Mouse (Mus musculus): ENCODE results near the gene Tom1l2.

Tom1l2 gene

DNA sequence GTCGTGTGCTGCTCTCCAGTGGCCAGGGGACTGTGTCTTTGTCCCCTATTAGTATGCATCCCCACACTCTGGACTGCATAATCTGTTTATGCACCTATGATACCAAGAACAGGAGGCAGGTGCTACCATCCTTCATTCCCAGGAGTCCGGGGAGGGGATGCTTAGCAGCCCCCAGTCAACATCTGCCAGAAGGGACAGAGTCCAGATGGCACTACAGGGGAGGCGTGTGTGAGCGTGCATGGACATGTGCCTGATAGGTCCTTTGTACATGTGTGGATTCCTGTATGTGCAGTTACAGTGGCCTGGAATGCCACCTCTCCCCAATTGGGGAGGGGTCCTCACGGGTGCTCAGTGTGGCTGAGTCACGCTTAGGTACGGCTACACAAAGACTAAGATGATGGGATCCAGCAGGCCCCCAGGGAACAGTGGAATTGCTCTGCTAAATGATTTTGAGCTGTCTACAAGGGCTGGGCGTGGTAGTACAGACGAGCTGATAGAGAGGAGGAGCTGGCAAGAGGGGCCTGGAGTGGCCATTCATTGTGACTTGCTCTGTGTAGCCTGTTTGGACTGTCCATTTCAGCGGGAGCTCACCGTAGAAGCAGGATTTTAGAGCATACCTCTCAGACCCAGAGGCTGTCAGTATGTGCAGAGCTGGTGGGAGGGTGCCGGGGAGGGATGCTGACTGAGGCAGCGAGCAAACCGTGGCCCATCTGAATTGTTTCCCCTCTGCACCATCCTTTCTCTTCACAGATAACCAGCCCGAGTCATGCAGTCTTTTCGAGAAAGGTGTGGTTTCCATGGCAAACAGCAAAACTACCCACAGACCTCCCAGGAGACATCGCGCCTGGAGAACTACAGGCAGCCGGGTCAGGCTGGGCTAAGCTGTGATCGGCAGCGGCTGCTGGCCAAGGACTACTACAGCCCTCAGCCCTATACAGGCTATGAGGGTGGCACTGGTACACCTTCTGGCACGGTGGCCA is 168.1 kb downstream of the Tom1l2 start:
- ChIA-PET CTCF (interaction anchor here in 2 of 4 experiments (0.7 to 1.4 kb wide), 5 partner anchors 10 to 122 kb away, joined by 3 to 12 read pairs (median 3); no protein-coding TSS in a partner anchor), POLR2A (interaction anchor here in 2 of 4 experiments (0.6 to 7.2 kb wide), 20 partner anchors 7 to 260 kb away, joined by 3 to 80 read pairs (median 4); partner anchors contain the start of gene Rai1 (in 1 of the 2))

DNA sequence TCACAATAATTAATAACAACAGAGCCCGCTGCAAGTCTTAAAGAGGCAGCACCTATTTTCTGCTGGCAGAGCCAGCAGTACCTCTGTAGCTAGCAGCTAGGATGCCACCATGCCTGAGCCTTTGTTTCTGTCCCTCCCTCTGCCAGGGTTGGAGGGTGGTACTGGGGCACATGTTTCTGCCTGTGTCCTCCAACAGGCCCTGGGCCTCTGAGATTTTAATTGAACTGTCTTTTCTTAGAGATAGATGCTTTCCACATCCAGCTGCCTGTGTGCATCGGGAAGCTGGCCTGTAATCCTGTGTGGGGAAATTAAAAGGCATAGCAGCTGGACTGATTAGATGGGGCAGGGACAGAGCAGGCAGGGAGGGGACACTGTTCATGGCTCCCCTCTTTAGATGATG is 170.0 kb downstream of the Tom1l2 start:
- CTCF ChIA-PET = interaction anchor here in 3 of 4 experiments (0.6 to 1.5 kb wide), 5 partner anchors 12 to 110 kb away, joined by 3 to 6 read pairs (median 5); no protein-coding TSS in a partner anchor

DNA sequence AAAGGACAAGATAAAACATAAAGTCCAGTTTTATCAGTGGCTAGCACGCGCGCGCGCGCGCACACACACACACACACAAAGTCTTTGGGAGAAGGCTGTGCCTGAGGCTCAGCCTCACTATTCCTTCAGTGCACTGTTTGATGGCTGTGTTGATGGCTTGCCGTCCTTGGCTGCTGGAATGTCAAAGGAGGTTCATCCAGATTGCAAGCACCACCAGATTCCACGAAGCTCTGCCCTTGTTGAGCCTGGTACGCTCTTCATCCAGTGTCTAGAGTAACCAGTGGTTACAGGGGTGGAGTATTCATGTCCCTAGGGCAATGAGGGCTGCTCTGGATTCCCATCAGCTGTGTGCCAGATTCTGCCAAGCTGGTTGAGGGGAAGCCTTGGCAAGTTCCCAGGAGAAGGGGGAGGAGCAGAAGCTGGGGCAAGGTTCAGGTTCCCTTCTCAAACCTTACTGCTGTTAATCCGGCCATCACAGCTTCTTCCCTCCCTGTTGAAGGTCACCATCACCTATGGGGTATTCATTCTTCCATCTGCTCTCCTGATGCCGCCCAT is 170.5 kb downstream of the Tom1l2 start:
- ChIA-PET CTCF (interaction anchor here in 3 of 4 experiments (0.5 to 1.5 kb wide), 6 partner anchors 13 to 1949 kb away, joined by 3 to 5 read pairs (median 4); no protein-coding TSS in a partner anchor), POLR2A (interaction anchor here in 3 of 4 experiments (0.6 to 2.7 kb wide), 11 partner anchors 9 to 247 kb away, joined by 3 to 16 read pairs (median 3); partner anchors contain the start of gene Rai1 (in 1 of the 3))

More for the DNA sequence above, 170.0 kb downstream of the Tom1l2 start:
- POLR2A ChIA-PET = interaction anchor here in 3 of 4 experiments (0.6 to 2.7 kb wide), 9 partner anchors 9 to 248 kb away, joined by 3 to 16 read pairs (median 3); partner anchors contain the start of gene Rai1 (in 1 of the 3)

DNA sequence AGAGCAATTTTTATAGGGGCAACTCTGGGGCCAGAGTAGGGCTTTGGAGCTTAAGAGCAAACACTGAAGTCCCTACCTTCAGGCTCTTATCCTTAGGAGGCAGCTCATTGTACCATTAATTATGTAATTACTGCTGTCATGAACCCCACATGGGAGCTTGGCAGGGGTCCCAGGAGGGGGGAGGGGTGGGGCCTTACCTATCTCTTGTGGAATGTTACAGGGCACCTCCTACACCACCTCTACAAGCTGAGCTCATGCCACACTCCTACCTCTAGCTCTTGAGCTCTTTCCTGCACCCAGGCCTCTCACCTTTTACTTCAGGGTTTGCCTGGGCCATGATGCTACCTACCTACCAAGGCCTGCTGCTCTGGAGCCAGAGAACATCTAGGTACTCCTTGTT is 174.2 kb downstream of the Tom1l2 start:
- ChIA-PET CTCF (interaction anchor here in 2 of 4 experiments (0.7 to 2.0 kb wide), 7 partner anchors 9 to 74 kb away, joined by 3 to 7 read pairs (median 3); partner anchors contain the start of gene Rai1 (in 2 of the 2)), POLR2A (interaction anchor here (0.6 to 7.5 kb wide), 31 partner anchors 8 to 262 kb away, joined by 3 to 80 read pairs (median 4); partner anchors contain the start of gene Srebf1 (in 1 of the 4))

DNA sequence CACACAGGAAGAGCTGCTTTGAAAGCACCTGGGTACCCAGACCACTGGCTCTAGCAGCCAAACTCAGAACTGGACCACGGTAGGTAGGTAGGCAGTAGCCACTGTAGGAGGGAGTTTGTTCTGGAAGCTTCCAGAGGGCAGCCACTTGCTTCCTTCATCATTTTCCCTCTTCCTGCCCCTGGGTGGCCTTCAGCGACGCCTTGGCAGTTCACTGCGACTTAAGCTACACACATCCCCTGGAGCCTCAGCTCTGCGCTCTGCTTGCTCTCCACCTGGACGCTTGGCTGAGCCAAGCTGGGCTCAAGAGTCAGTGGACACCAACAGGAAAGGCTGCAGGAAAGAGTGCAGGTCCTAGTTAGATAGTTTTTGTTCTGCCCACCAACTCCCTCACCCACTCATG is 174.7 kb downstream of the Tom1l2 start:
- POLR2A ChIA-PET = interaction anchor here (0.6 to 7.5 kb wide), 34 partner anchors 9 to 262 kb away, joined by 3 to 80 read pairs (median 4); partner anchors contain the start of genes Rai1 (in 1 of the 4), Rasd1 (in 1 of the 4) and Srebf1 (in 1 of the 4)
- CTCF ChIA-PET = interaction anchor here in 3 of 4 experiments (0.9 to 2.0 kb wide), 8 partner anchors 10 to 122 kb away, joined by 3 to 7 read pairs (median 4); partner anchors contain the start of gene Rai1 (in 2 of the 3)

DNA sequence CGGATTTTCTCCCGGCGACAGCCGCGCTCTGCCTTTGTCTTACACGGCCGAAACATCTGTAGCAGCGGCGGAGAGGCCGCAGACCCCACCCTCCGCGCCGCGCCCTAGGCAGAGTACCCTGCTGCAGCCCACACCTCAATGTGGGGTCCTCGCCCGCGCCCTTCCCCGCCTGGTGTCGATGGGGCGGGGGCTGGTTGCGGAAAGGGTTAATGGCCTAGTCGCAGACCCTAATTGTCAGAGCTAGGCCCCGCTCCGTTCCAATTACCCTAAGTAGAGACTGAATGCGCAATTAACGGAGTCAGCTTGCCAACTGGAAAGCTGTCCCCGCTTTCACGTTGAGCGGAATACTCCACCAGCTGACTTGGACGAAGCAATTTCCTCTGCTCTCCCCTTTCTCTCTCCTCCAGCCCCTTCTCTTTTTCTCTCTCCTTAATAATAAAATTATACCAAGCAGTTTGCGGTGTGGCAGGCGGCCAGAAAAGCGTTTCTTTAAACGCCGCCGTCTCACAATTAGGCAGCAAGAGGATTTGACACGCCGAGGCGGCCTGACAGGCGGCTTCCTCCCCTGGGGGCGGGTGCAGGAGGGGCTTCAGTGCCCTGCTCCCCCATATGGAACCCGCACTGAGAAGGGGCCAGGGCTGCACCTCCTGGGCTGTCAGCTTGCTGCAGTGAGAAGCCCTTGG is 175.6 kb downstream of the Tom1l2 start:
- ChIA-PET POLR2A (interaction anchor here (0.6 to 7.5 kb wide), 29 partner anchors 10 to 242 kb away, joined by 3 to 80 read pairs (median 4); partner anchors contain the start of genes Rai1 (in 2 of the 4), Atpaf2 (in 1 of the 4), Drc3 (in 1 of the 4) and Rasd1 (in 1 of the 4)), CTCF (interaction anchor here in 3 of 4 experiments (0.5 to 2.0 kb wide), 7 partner anchors 18 to 123 kb away, joined by 3 to 7 read pairs (median 3); partner anchors contain the start of gene Rai1 (in 1 of the 3))
